Mouse (Mus musculus) hindbrain, postnatal 0 days (tissue): ENCODE measurements at regions not wholly inside any gene's neighbourhood (a gene's known extent, or its start where the extent isn't known, plus 50 kb on each side); places are given as distances from the start of the nearest gene placed in this dataset.

Experiments used
- ATAC-seq: fragments of 200-750 bp; cut with Nextera tagmentation; 2 replicates; pipeline ENCODE4 v1.8.0; 2017; ENCODE audit warnings: mild to moderate bottlenecking, moderate TSS enrichment, moderate library complexity
- DNase-seq: peaks from one replicate; pipeline ENCODE4 v3.0.0-alpha.2; 2015; ENCODE audit warnings: low spot score
- H3K27ac ChIP-seq: fragments of 300-500 bp; sonication (generic); 2 replicates; pipeline ENCODE4 v1.5.1; 2014; ENCODE audit warnings: mild to moderate bottlenecking
- H3K27me3 ChIP-seq: fragments of 300-500 bp; sonication (generic); 2 replicates; pipeline ENCODE4 v1.6.1; 2014; ENCODE audit warnings: low read length, mixed read lengths; ENCODE audit not compliant: insufficient read depth
- H3K36me3 ChIP-seq: fragments of 300-500 bp; sonication (generic); 2 replicates; pipeline ENCODE4 v1.6.1; 2014; ENCODE audit warnings: low read length, mixed read lengths; ENCODE audit not compliant: insufficient read depth
- H3K4me1 ChIP-seq: fragments of 300-500 bp; sonication (generic); 2 replicates; pipeline ENCODE4 v1.6.1; 2014; ENCODE audit warnings: antibody characterized with exemption, low read length, mixed read lengths; ENCODE audit not compliant: insufficient read depth
- H3K4me2 ChIP-seq: fragments of 300-500 bp; sonication (generic); 2 replicates; pipeline ENCODE4 v1.6.1; 2014; ENCODE audit warnings: low read depth, mild to moderate bottlenecking, low read length, moderate library complexity, mixed read lengths
- H3K4me3 ChIP-seq: fragments of 300-500 bp; sonication (generic); 2 replicates; pipeline ENCODE4 v1.5.1; 2014; ENCODE audit warnings: low read length
- H3K9ac ChIP-seq: fragments of 300-500 bp; sonication (generic); replicated peaks from 2 replicates; pipeline ENCODE4 v1.6.1; 2014; ENCODE audit warnings: mild to moderate bottlenecking, low read length, moderate library complexity, mixed read lengths
- H3K9me3 ChIP-seq: fragments of 300-500 bp; sonication (generic); 2 replicates; pipeline ENCODE4 v1.6.1; 2016; ENCODE audit warnings: low read length, mixed read lengths
- CTCF ChIP-seq: IDR thresholded peaks from 2 replicates; pipeline ENCODE4 v1.5.1; 2016; ENCODE audit warnings: antibody characterized with exemption, control low read depth, low read depth
- WGBS: fragments of 180-500 bp; shearing (Covaris S2); extraction: QIAGEN DNeasy Blood & Tissue Kit; methylation state at CpG from one replicate; pipeline ENCODE4 v1.1.7; 2014; 5-methylcytosine and 5-hydroxymethylcytosine counted together

DNA sequence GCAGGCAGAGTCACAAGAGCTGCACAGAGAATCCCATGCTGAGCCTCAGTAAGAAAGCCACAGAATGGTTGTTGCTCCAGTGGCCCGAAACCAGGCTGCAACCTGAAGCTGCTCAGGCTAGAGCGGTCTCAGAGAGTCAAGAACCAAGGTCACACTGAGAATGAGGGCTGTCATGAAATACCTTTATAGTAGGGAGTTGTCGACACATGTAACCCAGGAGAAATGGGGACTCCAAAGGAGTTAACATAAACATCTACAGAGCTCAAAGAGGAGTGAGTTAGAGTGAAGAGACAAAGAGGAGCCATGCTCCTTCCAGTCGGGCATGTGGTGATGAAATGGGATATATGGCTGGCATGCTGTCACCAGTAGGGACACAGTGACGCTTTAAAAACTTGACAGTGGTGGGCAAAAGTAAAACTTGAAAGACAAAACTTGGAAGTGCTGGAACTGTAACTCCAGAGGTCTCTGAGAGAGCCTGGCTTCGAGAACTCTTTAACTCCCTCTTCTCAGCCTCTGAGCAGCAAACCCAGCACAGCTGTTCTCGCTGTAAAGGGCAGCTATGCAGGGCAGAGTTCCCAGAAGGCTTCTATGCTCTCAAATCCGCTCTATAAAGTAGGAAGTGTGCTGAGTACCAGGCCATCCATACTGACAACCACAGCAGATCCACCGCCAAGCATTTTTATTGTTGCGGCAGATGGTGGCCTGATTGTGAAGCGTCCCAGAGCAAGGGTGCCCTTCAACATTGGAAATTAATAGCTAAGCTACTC lies 52.9 kb upstream of the Pthlh start:
- H3K4me3 ChIP-seq: no peak overlapping the region
- no peak for DNase-seq
- no peak for TF ChIP-seq CTCF
- H3K9me3 ChIP-seq: no peaks in the 10 kb centered on the region
- ATAC-seq: no peak
- H3K4me1 ChIP-seq: no peaks in the 10 kb centered on the region
- H3K36me3 ChIP-seq: no peaks in the 10 kb centered on the region
- no peak overlapping the region for H3K27ac ChIP-seq
- no peak overlapping the region for H3K9ac ChIP-seq
- no peak overlapping the region for H3K4me2 ChIP-seq
- WGBS: 82% methylated on average over 11 of the region's 11 CpGs
- no peaks in the 10 kb centered on the region for H3K27me3 ChIP-seq

GRCm38 (mm10) chr6:147316140-147316539 lies 52.2 kb upstream of the Pthlh start:
- TF ChIP-seq CTCF: no peak
- Histone ChIP-seq H3K36me3 (no peaks in the 10 kb centered on the region), H3K9me3 (no peaks in the 10 kb centered on the region), H3K4me2 (no peak overlapping the region), H3K27ac (no peak overlapping the region), H3K27me3 (no peaks in the 10 kb centered on the region), H3K4me1 (no peaks in the 10 kb centered on the region), H3K9ac (no peak overlapping the region), H3K4me3 (no peak overlapping the region)
- ATAC-seq (no peak), DNase-seq (no peak)
- WGBS: 87% methylated on average over 3 of the region's 3 CpGs

DNA sequence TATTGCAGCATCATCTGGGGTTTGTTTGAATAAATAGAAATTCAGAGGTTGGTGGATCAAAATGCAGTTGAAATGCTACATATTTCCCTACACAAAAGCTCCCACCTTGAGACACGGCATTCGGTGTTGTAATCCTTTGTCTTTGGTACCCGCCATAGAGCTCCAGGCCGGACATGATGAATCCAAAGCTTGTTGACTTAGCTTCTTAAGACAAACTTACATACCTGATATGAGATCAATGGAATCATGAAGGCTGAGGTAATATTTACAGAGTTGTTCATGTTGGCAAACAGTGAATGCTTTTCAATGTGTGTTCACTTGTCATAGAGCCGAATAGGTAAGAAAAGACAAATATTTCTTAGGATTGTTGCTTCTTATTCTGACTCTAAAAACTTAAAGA lies 51.2 kb upstream of the Pthlh start:
- WGBS: 90% methylated on average over 5 of the region's 5 CpGs
- H3K9me3 ChIP-seq: no peaks in the 10 kb centered on the region
- DNase-seq (no peak), ATAC-seq (no peak)
- no peak for TF ChIP-seq CTCF
- H3K27ac ChIP-seq: no peak overlapping the region
- H3K4me2 ChIP-seq: no peak overlapping the region
- no peaks in the 10 kb centered on the region for H3K27me3 ChIP-seq
- no peak overlapping the region for H3K4me3 ChIP-seq
- H3K9ac ChIP-seq: no peak overlapping the region
- no peaks in the 10 kb centered on the region for H3K36me3 ChIP-seq
- H3K4me1 ChIP-seq: no peaks in the 10 kb centered on the region
